Mouse (Mus musculus): ENCODE data around the gene Pdcd1lg2.

DNA sequence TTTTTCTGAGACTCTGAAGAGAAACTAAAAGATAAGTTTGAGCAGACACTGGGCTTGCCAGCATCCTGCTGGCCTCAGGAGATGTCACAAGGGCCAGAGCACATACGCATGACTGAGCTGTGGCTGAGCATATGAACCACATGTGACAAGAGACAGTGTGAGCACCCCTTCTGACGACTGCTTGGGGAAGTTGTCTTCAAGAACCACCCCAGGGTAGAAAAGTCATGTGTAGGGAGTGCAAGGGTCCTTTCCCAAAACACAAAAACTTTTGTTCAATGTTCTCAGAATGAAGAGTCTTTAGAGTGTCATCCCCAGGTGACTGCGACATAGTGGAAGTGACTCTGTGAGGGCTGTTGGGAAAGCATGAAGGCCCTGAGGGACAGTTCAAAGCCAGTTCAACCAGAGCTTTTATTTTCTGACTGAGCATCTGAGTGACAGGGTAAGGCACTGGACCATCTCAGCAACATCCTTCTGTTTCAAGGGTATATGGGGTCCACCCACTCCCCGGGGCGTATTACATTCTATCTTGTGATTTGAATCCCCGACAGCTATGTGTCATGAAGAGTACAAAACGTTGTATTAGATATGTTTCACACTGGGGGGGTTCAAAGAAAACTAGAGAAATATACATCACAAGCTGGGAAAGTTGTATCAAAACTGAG lies 76.0 kb downstream of the Pdcd1lg2 start:
- TF ChIP-seq CTCF (IDR thresholded peaks at IDR 0.05) (no peak), EP300 (IDR thresholded peaks at IDR 0.05; ENCODE audit: insufficient read depth, low read depth, low read length) (no peak), POLR2A (IDR thresholded peaks at IDR 0.05; ENCODE audit: insufficient read depth, low read depth, low read length) (no peak)

All from heart, adult 2 months (tissue).